Mouse (Mus musculus): ENCODE results near the gene Glcci1. TPM values are rescaled to one million over a fixed set of nuclear protein-coding genes. Genes with fewer than 3 reads are reported as not detected.

Glcci1 gene
- polyA plus RNA-seq, 1 experiment from 2014 or later, result 19.4 TPM

DNA sequence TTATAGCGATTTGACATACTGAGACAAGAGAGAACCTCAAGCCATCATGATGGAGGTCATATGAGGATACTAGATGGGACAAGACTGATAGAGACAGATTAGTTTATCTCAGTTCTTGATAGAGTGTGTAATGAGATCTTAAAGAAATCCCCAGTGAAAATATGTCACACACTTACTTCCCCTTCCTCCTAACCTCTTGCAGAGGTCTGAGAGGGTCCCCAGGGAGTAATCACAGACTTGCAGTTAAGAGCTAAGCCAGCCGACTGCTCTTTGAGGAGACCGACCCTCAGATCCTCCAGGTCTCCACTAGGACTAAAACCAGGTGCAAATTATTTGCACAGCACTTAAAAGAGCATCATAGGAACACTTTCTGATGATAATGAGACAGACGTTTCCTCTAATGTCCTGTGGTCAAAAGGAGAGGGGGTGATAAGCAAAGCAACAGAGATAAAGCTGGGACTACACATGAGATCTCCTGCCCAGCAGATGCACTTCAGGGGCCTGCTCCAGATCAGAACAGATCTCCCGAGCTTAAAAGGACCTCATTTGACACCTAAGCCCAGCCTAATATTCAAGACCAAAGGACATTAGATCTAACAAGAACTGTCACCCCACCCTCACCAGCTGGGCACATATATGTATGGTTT is 122.7 kb downstream of the Glcci1 start:
- H3K36me3 ChIP-seq (ENCODE audit: insufficient read depth), result no peaks in the 10 kb centered on the region
- no peak for TF ChIP-seq CTCF (IDR thresholded peaks at IDR 0.05; ENCODE audit: low read depth)
- H3K4me1 ChIP-seq (ENCODE audit: insufficient read depth), result no peaks in the 10 kb centered on the region
- no peaks in the 10 kb centered on the region for H3K9me3 ChIP-seq (ENCODE audit: low read depth, low read length)
- no peak overlapping the region for H3K27ac ChIP-seq (ENCODE audit: low read depth)
- DNase-seq, result no peak
- no peak overlapping the region for H3K9ac ChIP-seq
- H3K4me3 ChIP-seq (ENCODE audit: low read depth, low read length), result no peak overlapping the region
- H3K27me3 ChIP-seq (ENCODE audit: insufficient read depth, low read length), result no peaks in the 10 kb centered on the region
- no peak overlapping the region for H3K4me2 ChIP-seq
- ATAC-seq (ENCODE audit: insufficient read depth), result no peak
- 45% methylated on average over 5 of the region's 5 CpGs for WGBS

DNA sequence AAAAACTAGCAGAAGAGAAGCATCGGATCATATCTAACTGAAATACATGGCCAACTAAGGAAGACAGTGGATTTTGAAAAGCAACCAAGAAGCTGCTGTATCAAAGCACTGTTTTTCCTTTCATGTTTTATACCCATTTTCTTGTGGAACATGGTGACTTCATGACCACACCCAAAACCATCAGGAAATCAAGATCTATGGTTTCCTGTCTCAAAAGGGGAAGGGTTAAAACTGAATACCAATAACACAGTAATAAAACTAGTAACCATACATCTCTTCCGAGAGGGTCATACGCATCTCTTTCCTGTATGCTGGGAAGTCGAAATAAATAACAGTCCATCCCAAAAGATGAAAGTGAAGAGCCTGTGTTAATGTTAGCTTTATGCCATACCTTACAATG is 123.3 kb downstream of the Glcci1 start:
- DNase-seq, result no peak
- H3K4me1 ChIP-seq (ENCODE audit: insufficient read depth), result no peaks in the 10 kb centered on the region
- H3K9me3 ChIP-seq (ENCODE audit: low read depth, low read length), result no peaks in the 10 kb centered on the region
- no peak for TF ChIP-seq CTCF (IDR thresholded peaks at IDR 0.05; ENCODE audit: low read depth)
- no peak overlapping the region for H3K4me2 ChIP-seq
- no peaks in the 10 kb centered on the region for H3K27me3 ChIP-seq (ENCODE audit: insufficient read depth, low read length)
- H3K9ac ChIP-seq, result no peak overlapping the region
- no peak for ATAC-seq (ENCODE audit: insufficient read depth)
- WGBS, result 89% methylated on average over 4 of the region's 4 CpGs
- no peak overlapping the region for H3K27ac ChIP-seq (ENCODE audit: low read depth)
- no peak overlapping the region for H3K4me3 ChIP-seq (ENCODE audit: low read depth, low read length)
- H3K36me3 ChIP-seq (ENCODE audit: insufficient read depth), result no peaks in the 10 kb centered on the region

GRCm38 (mm10) chr6:8638122-8638521 is 128.7 kb downstream of the Glcci1 start:
- Histone ChIP-seq H3K9ac (no peak overlapping the region), H3K27me3 (ENCODE audit: insufficient read depth, low read length) (no peaks in the 10 kb centered on the region), H3K4me2 (no peak overlapping the region), H3K9me3 (ENCODE audit: low read depth, low read length) (no peaks in the 10 kb centered on the region), H3K4me3 (ENCODE audit: low read depth, low read length) (no peak overlapping the region), H3K4me1 (ENCODE audit: insufficient read depth) (no peaks in the 10 kb centered on the region), H3K27ac (ENCODE audit: low read depth) (no peak overlapping the region), H3K36me3 (ENCODE audit: insufficient read depth) (no peaks in the 10 kb centered on the region)
- no peak for ATAC-seq (ENCODE audit: insufficient read depth)
- no peak for TF ChIP-seq CTCF (IDR thresholded peaks at IDR 0.05; ENCODE audit: low read depth)
- WGBS, result 85% methylated on average over 4 of the region's 4 CpGs
- DNase-seq, result no peak

DNA sequence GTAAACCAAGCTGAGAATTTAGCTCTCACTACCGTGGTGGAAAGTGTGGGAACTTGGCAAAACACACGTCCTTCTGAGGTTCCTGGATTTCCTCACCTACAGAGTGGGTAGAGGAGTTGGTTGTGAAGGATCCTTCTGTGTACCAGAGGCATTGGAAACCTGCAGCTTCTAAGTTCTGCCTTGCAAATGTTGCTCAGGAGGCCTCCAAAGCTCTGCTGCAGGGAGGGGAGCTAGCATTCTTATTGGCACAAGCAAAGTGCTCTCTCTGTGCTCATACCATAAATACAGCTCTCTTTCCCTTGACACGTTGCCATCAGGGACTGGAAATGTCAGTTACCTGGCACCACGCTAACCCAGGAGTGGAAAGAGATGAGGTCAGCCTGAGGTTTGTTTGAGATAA is 129.5 kb downstream of the Glcci1 start:
- H3K27ac ChIP-seq (ENCODE audit: low read depth), result no peak overlapping the region
- no peak overlapping the region for H3K9ac ChIP-seq
- no peaks in the 10 kb centered on the region for H3K27me3 ChIP-seq (ENCODE audit: insufficient read depth, low read length)
- 69% methylated on average over 4 of the region's 4 CpGs for WGBS
- no peaks in the 10 kb centered on the region for H3K9me3 ChIP-seq (ENCODE audit: low read depth, low read length)
- ATAC-seq (ENCODE audit: insufficient read depth), result no peak
- H3K4me1 ChIP-seq (ENCODE audit: insufficient read depth), result no peaks in the 10 kb centered on the region
- DNase-seq, result no peak
- no peak overlapping the region for H3K4me3 ChIP-seq (ENCODE audit: low read depth, low read length)
- no peak overlapping the region for H3K4me2 ChIP-seq
- no peaks in the 10 kb centered on the region for H3K36me3 ChIP-seq (ENCODE audit: insufficient read depth)
- TF ChIP-seq CTCF (IDR thresholded peaks at IDR 0.05; ENCODE audit: low read depth), result no peak

DNA sequence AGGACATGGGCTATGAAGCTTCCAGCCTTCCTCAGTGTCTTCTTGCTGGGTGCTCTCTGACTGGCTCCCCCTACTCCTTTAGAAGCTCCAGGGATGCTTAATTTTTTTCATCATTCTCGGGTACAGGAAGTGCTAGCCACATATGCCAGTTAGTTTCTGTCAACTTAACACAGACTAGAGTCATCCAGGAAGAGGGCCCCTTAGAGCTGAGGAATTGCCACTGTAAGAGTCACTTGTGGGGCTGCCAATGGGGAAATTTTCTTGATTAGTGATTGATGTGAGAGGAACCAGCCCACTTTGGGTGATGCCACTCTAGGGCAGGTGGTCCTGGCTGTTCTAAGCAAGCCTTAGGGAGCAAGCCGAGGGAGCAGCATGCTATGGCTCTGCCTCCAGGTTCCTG is 130.1 kb downstream of the Glcci1 start:
- no peak overlapping the region for H3K4me3 ChIP-seq (ENCODE audit: low read depth, low read length)
- WGBS, result 66% methylated on average over 2 of the region's 2 CpGs
- H3K27ac ChIP-seq (ENCODE audit: low read depth), result no peak overlapping the region
- TF ChIP-seq CTCF (IDR thresholded peaks at IDR 0.05; ENCODE audit: low read depth), result no peak
- DNase-seq, result no peak
- no peak overlapping the region for H3K4me2 ChIP-seq
- no peaks in the 10 kb centered on the region for H3K27me3 ChIP-seq (ENCODE audit: insufficient read depth, low read length)
- ATAC-seq (ENCODE audit: insufficient read depth), result no peak
- no peaks in the 10 kb centered on the region for H3K36me3 ChIP-seq (ENCODE audit: insufficient read depth)
- no peaks in the 10 kb centered on the region for H3K4me1 ChIP-seq (ENCODE audit: insufficient read depth)
- H3K9ac ChIP-seq, result no peak overlapping the region
- H3K9me3 ChIP-seq (ENCODE audit: low read depth, low read length), result no peaks in the 10 kb centered on the region

DNA sequence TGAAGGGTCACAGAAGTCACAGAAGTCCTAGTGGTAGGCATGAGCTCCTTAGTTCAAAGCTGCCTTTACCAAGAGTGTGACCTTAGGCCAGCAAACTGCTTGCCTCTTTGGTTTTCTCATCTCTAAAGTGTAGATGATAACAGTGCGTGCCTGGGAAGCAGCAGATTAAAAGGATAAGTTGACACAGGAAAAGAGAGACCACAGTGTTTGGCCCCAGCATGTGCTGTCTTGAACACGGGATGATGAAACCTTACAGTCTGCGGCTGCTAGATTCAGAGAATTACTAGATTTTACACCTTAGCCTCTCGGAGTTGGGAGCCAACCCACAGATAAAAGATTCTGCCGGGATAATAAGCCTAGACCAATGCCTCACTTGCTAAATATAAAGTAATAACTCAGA is 131.5 kb downstream of the Glcci1 start:
- no peaks in the 10 kb centered on the region for H3K4me1 ChIP-seq (ENCODE audit: insufficient read depth)
- H3K36me3 ChIP-seq (ENCODE audit: insufficient read depth), result no peaks in the 10 kb centered on the region
- DNase-seq, result no peak
- WGBS, result 80% methylated on average over 5 of the region's 5 CpGs
- no peak overlapping the region for H3K9ac ChIP-seq
- H3K4me2 ChIP-seq, result no peak overlapping the region
- H3K4me3 ChIP-seq (ENCODE audit: low read depth, low read length), result no peak overlapping the region
- no peak overlapping the region for H3K27ac ChIP-seq (ENCODE audit: low read depth)
- no peak for TF ChIP-seq CTCF (IDR thresholded peaks at IDR 0.05; ENCODE audit: low read depth)
- H3K27me3 ChIP-seq (ENCODE audit: insufficient read depth, low read length), result no peaks in the 10 kb centered on the region
- H3K9me3 ChIP-seq (ENCODE audit: low read depth, low read length), result no peaks in the 10 kb centered on the region
- ATAC-seq (ENCODE audit: insufficient read depth), result no peak

DNA sequence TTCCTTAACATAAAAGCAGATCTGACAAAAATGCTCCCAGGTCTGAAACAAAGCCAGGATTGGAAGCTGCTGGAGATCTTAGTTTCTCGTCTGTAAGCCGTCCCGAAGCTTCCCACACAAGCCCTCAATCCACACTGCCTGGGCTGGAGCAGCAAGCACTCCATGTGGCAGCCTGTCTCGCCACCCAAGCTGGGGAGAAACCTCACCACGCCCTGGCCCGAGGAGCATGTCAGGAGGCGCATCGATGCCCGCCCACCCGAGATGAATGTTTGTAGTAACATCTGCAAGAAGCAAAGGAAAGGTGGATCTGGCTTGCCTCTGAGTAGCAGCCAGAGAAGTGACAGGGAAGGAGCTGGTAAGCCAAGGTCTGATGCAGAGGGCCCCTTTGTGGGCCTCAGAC is 135.3 kb downstream of the Glcci1 start:
- WGBS, result 79% methylated on average over 10 of the region's 10 CpGs
- Histone ChIP-seq H3K27ac (ENCODE audit: low read depth) (no peak overlapping the region), H3K9ac (no peak overlapping the region), H3K27me3 (ENCODE audit: insufficient read depth, low read length) (no peaks in the 10 kb centered on the region), H3K4me3 (ENCODE audit: low read depth, low read length) (no peak overlapping the region), H3K36me3 (ENCODE audit: insufficient read depth) (no peaks in the 10 kb centered on the region), H3K9me3 (ENCODE audit: low read depth, low read length) (no peaks in the 10 kb centered on the region), H3K4me1 (ENCODE audit: insufficient read depth) (no peaks in the 10 kb centered on the region), H3K4me2 (no peak overlapping the region)
- no peak for ATAC-seq (ENCODE audit: insufficient read depth)
- no peak for TF ChIP-seq CTCF (IDR thresholded peaks at IDR 0.05; ENCODE audit: low read depth)
- no peak for DNase-seq

- WGBS, result 49% methylated on average over 2 of the region's 2 CpGs
- Histone ChIP-seq H3K27me3 (ENCODE audit: insufficient read depth, low read length) (no peaks in the 10 kb centered on the region), H3K9me3 (ENCODE audit: low read depth, low read length) (no peaks in the 10 kb centered on the region), H3K27ac (ENCODE audit: low read depth) (no peak overlapping the region), H3K4me2 (no peak overlapping the region), H3K4me3 (ENCODE audit: low read depth, low read length) (no peak overlapping the region), H3K9ac (no peak overlapping the region), H3K4me1 (ENCODE audit: insufficient read depth) (no peaks in the 10 kb centered on the region), H3K36me3 (ENCODE audit: insufficient read depth) (no peaks in the 10 kb centered on the region)
- ATAC-seq (ENCODE audit: insufficient read depth) (no peak), DNase-seq (no peak)
- TF ChIP-seq CTCF (IDR thresholded peaks at IDR 0.05; ENCODE audit: low read depth), result no peak
These were observed 136.3 kb downstream of the Glcci1 start for GRCm38 (mm10) chr6:8645708-8646107.
